Mouse (Mus musculus) small intestine, adult 2 months (tissue): ENCODE measurements around the gene Mgat3. TPM values are rescaled to one million over a fixed set of nuclear protein-coding genes. Genes with fewer than 3 reads are reported as not detected.

Experiments
- H3K27ac ChIP-seq: fragments of 200-500 bp; 2 replicates; pipeline ENCODE4 v1.5.1; 2012; ENCODE audit warnings: low read depth, low read length, control low read depth, inconsistent platforms; ENCODE audit not compliant: insufficient read depth
- H3K27me3 ChIP-seq: fragments of 200-500 bp; 2 replicates; pipeline ENCODE4 v1.6.1; 2012; ENCODE audit warnings: mild to moderate bottlenecking, moderate library complexity, low read length, inconsistent platforms; ENCODE audit not compliant: control insufficient read depth, insufficient read depth
- H3K36me3 ChIP-seq: fragments of 200-500 bp; 2 replicates; pipeline ENCODE4 v1.6.1; 2012; ENCODE audit warnings: mild to moderate bottlenecking, low read length, control low read depth, inconsistent platforms; ENCODE audit not compliant: control insufficient read depth, insufficient read depth
- H3K4me1 ChIP-seq: fragments of 200-500 bp; 2 replicates; pipeline ENCODE4 v1.6.1; 2012; ENCODE audit warnings: low read length, inconsistent platforms, mixed read lengths; ENCODE audit not compliant: control insufficient read depth, insufficient read depth, insufficient read length
- H3K4me3 ChIP-seq: fragments of 200-500 bp; 2 replicates; pipeline ENCODE4 v1.5.1; 2012; ENCODE audit warnings: low read depth, mild to moderate bottlenecking, control low read depth, inconsistent platforms, low read length, moderate library complexity
- CTCF ChIP-seq: fragments of 200-500 bp; IDR thresholded peaks from 2 replicates; pipeline ENCODE4 v1.5.1; 2012; ENCODE audit warnings: low read depth, mild to moderate bottlenecking, control low read depth, inconsistent platforms, low read length, moderate library complexity, mixed read lengths; ENCODE audit not compliant: insufficient replicate concordance, insufficient read length; ENCODE audit errors: extremely low read depth
- POLR2A ChIP-seq: fragments of 200-500 bp; IDR thresholded peaks from 2 replicates; pipeline ENCODE4 v1.6.1; 2012; ENCODE audit warnings: low read depth, mild to moderate bottlenecking, control low read depth, inconsistent platforms, low read length, moderate library complexity
- whole genome bisulfite sequencing: fragments of 180-500 bp; shearing (Covaris S2); methylation state at CpG from one replicate; pipeline ENCODE4 v1.1.7; 2018; 5-methylcytosine and 5-hydroxymethylcytosine counted together
- polyA plus RNA-seq: library from polyadenylated mRNA; depleted of rRNA; stranded (reverse); fragments of >200 nt; gene quantifications from 2 replicates; pipeline ENCODE4 v1.2.3, GENCODE M21; 2012

The Mgat3 gene
- polyA plus RNA-seq, 1 experiment = 62.6 TPM

GRCm38 (mm10) chr15:80235535-80235934 is 62.0 kb downstream of the Mgat3 start, which contains the start of gene AC140267.1:
AC140267.1 (plus strand) TSS chr15:80235835.
- Histone ChIP-seq H3K36me3 (peaks cover 34% of the 10 kb centered on the region), H3K4me3 (peak within 1 kb of the TSS; percentile 96), H3K27me3 (no peaks in the 10 kb centered on the region), H3K27ac (no peak within 1 kb of the TSS), H3K4me1 (peaks cover 6% of the 10 kb centered on the region; the same call in 1 of the 2 replicates)
- 94% methylated on average over 9 of the region's 9 CpGs for WGBS
- TF ChIP-seq CTCF = no peak
- TF ChIP-seq POLR2A = no peak

GRCm38 (mm10) chr15:80248135-80248534 is 74.6 kb downstream of the Mgat3 start:
- Histone ChIP-seq H3K36me3 (peaks cover 59% of the 10 kb centered on the region), H3K4me1 (peaks cover 35% of the 10 kb centered on the region), H3K4me3 (no peak overlapping the region), H3K27me3 (no peaks in the 10 kb centered on the region), H3K27ac (no peak overlapping the region)
- 95% methylated on average over 12 of the region's 12 CpGs for WGBS
- TF ChIP-seq POLR2A = no peak
- TF ChIP-seq CTCF = no peak

- H3K4me1 ChIP-seq = peaks cover 34% of the 10 kb centered on the region
- H3K4me3 ChIP-seq = no peak overlapping the region
- H3K27me3 ChIP-seq = no peaks in the 10 kb centered on the region
- 74% methylated on average over 1 of the region's 1 CpGs for WGBS
- H3K27ac ChIP-seq = no peak overlapping the region
- peaks cover 56% of the 10 kb centered on the region for H3K36me3 ChIP-seq
- no peak for TF ChIP-seq POLR2A
- TF ChIP-seq CTCF = no peak
Measured at GRCm38 (mm10) chr15:80248596-80248995, 75.1 kb downstream of the Mgat3 start.

- TF ChIP-seq POLR2A = no peak
- TF ChIP-seq CTCF = no peak
- Histone ChIP-seq H3K4me1 (peaks cover 39% of the 10 kb centered on the region), H3K27me3 (no peaks in the 10 kb centered on the region), H3K4me3 (no peak overlapping the region), H3K27ac (peak overlapping the region; percentile 94), H3K36me3 (peaks cover 50% of the 10 kb centered on the region)
- WGBS = 80% methylated on average over 10 of the region's 10 CpGs
Measured at GRCm38 (mm10) chr15:80249672-80250071, 76.2 kb downstream of the Mgat3 start.

GRCm38 (mm10) chr15:80250586-80250985 is 77.1 kb downstream of the Mgat3 start:
- TF ChIP-seq POLR2A (no peak; the same call in 1 of the 2 replicates), CTCF (no peak)
- Histone ChIP-seq H3K27ac (peak overlapping the region; percentile 97), H3K4me3 (no peak overlapping the region), H3K4me1 (peaks cover 35% of the 10 kb centered on the region), H3K27me3 (no peaks in the 10 kb centered on the region), H3K36me3 (peaks cover 45% of the 10 kb centered on the region)
- WGBS = 37% methylated on average over 6 of the region's 6 CpGs

GRCm38 (mm10) chr15:80253530-80253929 is 80.0 kb downstream of the Mgat3 start:
- H3K36me3 ChIP-seq = peaks cover 42% of the 10 kb centered on the region
- no peak overlapping the region for H3K4me3 ChIP-seq
- no peaks in the 10 kb centered on the region for H3K27me3 ChIP-seq
- TF ChIP-seq POLR2A (no peak), CTCF (no peak)
- peaks cover 37% of the 10 kb centered on the region for H3K4me1 ChIP-seq
- WGBS = 32% methylated on average over 2 of the region's 2 CpGs
- peak overlapping the region; percentile 99 for H3K27ac ChIP-seq

- H3K27ac ChIP-seq = peak overlapping the region; percentile 99
- H3K4me3 ChIP-seq = peak overlapping the region; percentile 66
- peaks cover 35% of the 10 kb centered on the region for H3K36me3 ChIP-seq
- TF ChIP-seq POLR2A = no peak
- TF ChIP-seq CTCF = no peak
- WGBS = 9% methylated on average over 6 of the region's 6 CpGs
- H3K27me3 ChIP-seq = no peaks in the 10 kb centered on the region
- peaks cover 37% of the 10 kb centered on the region for H3K4me1 ChIP-seq
Measured at GRCm38 (mm10) chr15:80254207-80254606, 80.7 kb downstream of the Mgat3 start.
